Mouse (Mus musculus): ENCODE results near the gene Pde4a. TPM values are rescaled to one million over a fixed set of nuclear protein-coding genes. Genes with fewer than 3 reads are reported as not detected.

Gene Pde4a
- polyA plus RNA-seq, 1 experiment from 2014 or later: 9.4 TPM

DNA sequence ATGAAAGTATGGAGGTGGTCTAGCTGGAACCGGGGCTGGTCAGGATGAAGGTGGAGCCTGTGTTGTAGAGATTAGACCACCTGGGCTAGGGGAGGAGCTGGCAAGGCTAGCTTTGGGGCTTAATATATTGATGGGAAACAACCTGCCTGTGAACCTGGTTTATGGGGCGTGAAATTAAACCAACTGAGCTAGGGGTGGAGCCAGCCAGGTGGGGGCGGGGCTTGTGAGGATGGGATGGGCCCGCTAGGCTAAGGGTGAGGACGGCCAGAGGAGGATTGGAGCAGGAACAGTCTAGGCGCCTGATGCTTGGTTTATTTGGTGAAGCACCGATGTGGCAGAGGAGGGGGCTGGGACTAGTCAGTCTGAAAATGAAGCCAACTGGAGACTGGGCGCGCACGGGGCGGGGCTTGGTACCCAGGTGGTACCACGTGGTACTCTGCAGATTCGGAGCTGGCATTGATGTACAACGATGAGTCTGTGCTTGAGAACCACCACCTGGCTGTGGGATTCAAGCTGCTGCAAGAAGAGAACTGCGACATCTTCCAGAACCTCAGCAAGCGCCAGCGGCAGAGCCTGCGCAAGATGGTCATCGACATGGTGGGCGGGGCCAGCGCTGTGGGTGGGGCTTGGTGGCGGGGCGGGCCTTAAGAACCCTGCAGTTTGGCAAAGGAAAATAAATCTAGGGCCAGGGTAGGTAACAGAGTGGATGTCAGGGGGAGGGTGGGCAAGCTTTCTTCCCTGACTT, 39.2 kb downstream of the Pde4a start:
- Histone ChIP-seq H3K9me3 (replicated peaks) (no peaks in the 10 kb centered on the region), H3K27ac (replicated peaks) (no peak overlapping the region), H3K9ac (no peak overlapping the region; the same call in 1 of the 2 replicates), H3K36me3 (no peaks in the 10 kb centered on the region), H3K27me3 (no peaks in the 10 kb centered on the region), H3K4me3 (replicated peaks) (peak overlapping the region; percentile 47), H3K4me2 (replicated peaks) (peak overlapping the region; percentile 72), H3K4me1 (peaks cover 11% of the 10 kb centered on the region)
- 4% methylated on average over 23 of the region's 23 CpGs for WGBS
- no peak for ATAC-seq (ENCODE audit: insufficient number of reproducible peaks, low FRiP score, low TSS enrichment, low read depth)

GRCm38 (mm10) chr9:21206848-21207247, 41.3 kb downstream of the Pde4a start:
- Histone ChIP-seq H3K9me3 (replicated peaks) (no peaks in the 10 kb centered on the region), H3K4me3 (replicated peaks) (no peak overlapping the region), H3K9ac (no peak overlapping the region), H3K4me1 (peaks cover 11% of the 10 kb centered on the region), H3K27ac (replicated peaks) (no peak overlapping the region), H3K27me3 (no peaks in the 10 kb centered on the region), H3K4me2 (replicated peaks) (no peak overlapping the region), H3K36me3 (0 out of 2 replicates have a peak, but pooled peaks cover 3% of the 10 kb centered on the region)
- 84% methylated on average over 6 of the region's 6 CpGs for WGBS
- ATAC-seq (ENCODE audit: insufficient number of reproducible peaks, low FRiP score, low TSS enrichment, low read depth): no peak

- ATAC-seq (ENCODE audit: insufficient number of reproducible peaks, low FRiP score, low TSS enrichment, low read depth): no peak
- 0 out of 2 replicates have a peak, but pooled peaks cover 3% of the 10 kb centered on the region for H3K36me3 ChIP-seq
- no peaks in the 10 kb centered on the region for H3K9me3 ChIP-seq (replicated peaks)
- H3K4me3 ChIP-seq (replicated peaks): no peak overlapping the region
- no peak overlapping the region for H3K27ac ChIP-seq (replicated peaks)
- no peaks in the 10 kb centered on the region for H3K27me3 ChIP-seq
- no peak overlapping the region for H3K9ac ChIP-seq
- H3K4me2 ChIP-seq (replicated peaks): no peak overlapping the region
- 75% methylated on average over 2 of the region's 2 CpGs for WGBS
- peaks cover 11% of the 10 kb centered on the region for H3K4me1 ChIP-seq
These were observed 43.1 kb downstream of the Pde4a start for GRCm38 (mm10) chr9:21208626-21209025.

DNA sequence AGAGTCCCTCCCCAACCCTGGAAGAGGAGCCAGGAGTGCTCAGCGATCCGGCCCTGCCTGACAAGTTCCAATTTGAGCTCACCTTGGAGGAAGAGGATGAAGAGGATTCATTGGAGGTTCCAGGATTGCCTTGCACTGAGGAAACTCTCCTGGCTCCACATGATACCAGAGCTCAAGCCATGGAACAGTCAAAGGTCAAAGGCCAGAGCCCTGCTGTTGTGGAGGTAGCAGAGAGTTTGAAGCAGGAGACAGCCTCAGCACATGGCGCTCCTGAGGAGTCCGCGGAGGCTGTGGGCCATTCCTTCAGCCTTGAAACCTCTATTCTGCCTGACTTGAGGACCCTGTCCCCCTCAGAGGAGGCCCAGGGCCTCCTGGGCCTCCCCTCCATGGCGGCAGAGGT, 45.3 kb downstream of the Pde4a start:
- WGBS: 72% methylated on average over 6 of the region's 6 CpGs

GRCm38 (mm10) chr9:21211624-21212023, 46.1 kb downstream of the Pde4a start:
- ATAC-seq (ENCODE audit: insufficient number of reproducible peaks, low FRiP score, low TSS enrichment, low read depth): no peak
- Histone ChIP-seq H3K4me1 (no peaks in the 10 kb centered on the region), H3K4me3 (replicated peaks) (no peak overlapping the region), H3K9ac (no peak overlapping the region), H3K27ac (replicated peaks) (no peak overlapping the region), H3K4me2 (replicated peaks) (no peak overlapping the region), H3K27me3 (no peaks in the 10 kb centered on the region), H3K36me3 (0 out of 2 replicates have a peak, but pooled peaks cover 3% of the 10 kb centered on the region), H3K9me3 (replicated peaks) (no peaks in the 10 kb centered on the region)
- WGBS: 85% methylated on average over 7 of the region's 7 CpGs

More for the DNA sequence above, 45.3 kb downstream of the Pde4a start:
- Histone ChIP-seq H3K9me3 (replicated peaks) (no peaks in the 10 kb centered on the region), H3K4me2 (replicated peaks) (no peak overlapping the region), H3K4me1 (no peaks in the 10 kb centered on the region), H3K9ac (no peak overlapping the region), H3K27ac (replicated peaks) (no peak overlapping the region), H3K36me3 (0 out of 2 replicates have a peak, but pooled peaks cover 3% of the 10 kb centered on the region), H3K4me3 (replicated peaks) (no peak overlapping the region), H3K27me3 (no peaks in the 10 kb centered on the region)
- no peak for ATAC-seq (ENCODE audit: insufficient number of reproducible peaks, low FRiP score, low TSS enrichment, low read depth)

DNA sequence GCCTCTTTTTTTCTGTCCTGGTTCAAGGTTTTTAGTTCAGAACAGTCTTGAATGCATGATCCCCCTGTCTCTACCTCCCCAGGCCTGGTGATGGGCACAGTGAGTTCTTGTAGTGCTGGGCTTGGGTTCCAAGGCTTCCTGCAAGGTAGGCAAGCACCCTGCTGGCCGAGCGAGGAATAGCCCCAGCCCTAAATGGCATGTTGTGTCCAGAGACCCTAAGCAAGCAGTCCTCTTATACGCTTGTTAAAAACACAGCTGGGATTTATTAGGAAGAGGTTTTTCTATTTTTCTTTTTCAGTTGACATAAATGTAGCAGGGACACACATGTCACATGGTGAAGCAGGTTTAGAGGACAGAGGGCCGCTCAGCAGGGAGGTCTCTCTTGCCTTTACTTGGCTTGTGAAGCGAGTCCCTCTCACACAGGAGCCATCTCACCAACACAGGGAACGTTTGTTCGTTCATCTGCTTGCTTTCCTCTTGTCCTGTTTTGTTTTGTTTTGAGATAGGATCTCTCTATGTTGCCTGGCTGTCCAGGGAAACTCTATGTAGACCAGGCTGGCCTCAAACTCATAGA, 48.2 kb downstream of the Pde4a start:
- Histone ChIP-seq H3K27ac (replicated peaks) (no peak overlapping the region), H3K4me2 (replicated peaks) (no peak overlapping the region), H3K9ac (no peak overlapping the region), H3K27me3 (no peaks in the 10 kb centered on the region), H3K4me1 (no peaks in the 10 kb centered on the region), H3K9me3 (replicated peaks) (no peaks in the 10 kb centered on the region), H3K4me3 (replicated peaks) (no peak overlapping the region), H3K36me3 (0 out of 2 replicates have a peak, but pooled peaks cover 3% of the 10 kb centered on the region)
- 21% methylated on average over 7 of the region's 7 CpGs for WGBS
- ATAC-seq (ENCODE audit: insufficient number of reproducible peaks, low FRiP score, low TSS enrichment, low read depth): no peak

GRCm38 (mm10) chr9:21216050-21216841, 50.7 kb downstream of the Pde4a start:
- Histone ChIP-seq H3K4me3 (replicated peaks) (no peak overlapping the region), H3K9me3 (replicated peaks) (no peaks in the 10 kb centered on the region), H3K27me3 (no peaks in the 10 kb centered on the region), H3K4me1 (peaks cover 6% of the 10 kb centered on the region), H3K27ac (replicated peaks) (no peak overlapping the region), H3K36me3 (no peaks in the 10 kb centered on the region), H3K4me2 (replicated peaks) (no peak overlapping the region), H3K9ac (no peak overlapping the region)
- no peak for ATAC-seq (ENCODE audit: insufficient number of reproducible peaks, low FRiP score, low TSS enrichment, low read depth)
- 62% methylated on average over 25 of the region's 25 CpGs for WGBS

- no peak overlapping the region for H3K4me3 ChIP-seq (replicated peaks)
- no peaks in the 10 kb centered on the region for H3K27me3 ChIP-seq
- ATAC-seq (ENCODE audit: insufficient number of reproducible peaks, low FRiP score, low TSS enrichment, low read depth): no peak
- 60% methylated on average over 3 of the region's 3 CpGs for WGBS
- no peaks in the 10 kb centered on the region for H3K36me3 ChIP-seq
- H3K9ac ChIP-seq: no peak overlapping the region
- H3K9me3 ChIP-seq (replicated peaks): no peaks in the 10 kb centered on the region
- H3K27ac ChIP-seq (replicated peaks): no peak overlapping the region
- peaks cover 7% of the 10 kb centered on the region for H3K4me1 ChIP-seq
- no peak overlapping the region for H3K4me2 ChIP-seq (replicated peaks)
These were observed 54.3 kb downstream of the Pde4a start for GRCm38 (mm10) chr9:21219820-21220219.

DNA sequence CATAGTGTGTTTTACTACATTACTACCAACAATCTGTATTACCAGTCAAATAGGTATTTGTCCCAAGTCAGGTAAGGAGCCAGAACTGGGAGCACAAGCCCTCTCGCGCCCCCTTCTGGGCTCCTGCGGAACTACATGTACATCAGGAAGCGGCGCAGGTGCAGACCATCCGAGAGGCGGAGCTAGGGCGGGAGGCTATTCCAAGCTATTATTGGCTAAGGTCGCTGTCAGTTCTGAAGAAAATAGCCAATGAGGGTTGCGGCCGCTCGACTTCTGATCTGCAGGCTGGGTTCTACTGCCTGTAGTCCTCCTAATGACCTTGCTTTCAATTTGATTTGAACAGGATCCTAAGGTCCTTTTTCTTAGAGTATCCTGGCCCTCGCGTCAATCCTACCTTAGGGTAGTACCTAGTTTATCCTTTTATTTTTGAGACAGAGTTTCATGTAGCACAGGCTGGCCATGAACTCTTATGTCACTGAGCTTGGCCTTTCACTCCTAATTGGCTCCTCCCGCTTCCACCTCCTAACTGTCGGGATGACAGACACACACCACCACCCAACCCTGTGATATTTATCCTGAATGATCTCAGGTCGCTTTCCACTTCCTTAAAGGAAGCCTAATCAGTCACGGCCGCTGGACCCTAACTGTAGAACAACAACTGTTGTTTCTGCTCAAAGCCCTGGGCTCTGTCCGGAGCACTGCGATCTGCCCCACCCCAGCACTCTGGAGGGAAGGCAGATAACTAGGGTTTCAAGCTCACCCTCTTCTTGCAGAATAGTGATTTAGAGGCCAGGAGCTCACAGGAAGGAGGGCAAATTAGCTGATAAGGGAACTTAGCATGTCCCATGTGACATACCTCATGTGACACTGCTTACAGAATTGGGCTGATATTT, 55.2 kb downstream of the Pde4a start:
- no peaks in the 10 kb centered on the region for H3K27me3 ChIP-seq
- H3K27ac ChIP-seq (replicated peaks): no peak overlapping the region
- H3K4me3 ChIP-seq (replicated peaks): peak overlapping the region; percentile 24
- no peak overlapping the region for H3K9ac ChIP-seq
- peak overlapping the region; percentile 40 for H3K4me2 ChIP-seq (replicated peaks)
- peaks cover 14% of the 10 kb centered on the region for H3K4me1 ChIP-seq
- ATAC-seq (ENCODE audit: insufficient number of reproducible peaks, low FRiP score, low TSS enrichment, low read depth): peak; percentile 77
- H3K36me3 ChIP-seq: no peaks in the 10 kb centered on the region
- no peaks in the 10 kb centered on the region for H3K9me3 ChIP-seq (replicated peaks)
- 11% methylated on average over 21 of the region's 21 CpGs for WGBS

DNA sequence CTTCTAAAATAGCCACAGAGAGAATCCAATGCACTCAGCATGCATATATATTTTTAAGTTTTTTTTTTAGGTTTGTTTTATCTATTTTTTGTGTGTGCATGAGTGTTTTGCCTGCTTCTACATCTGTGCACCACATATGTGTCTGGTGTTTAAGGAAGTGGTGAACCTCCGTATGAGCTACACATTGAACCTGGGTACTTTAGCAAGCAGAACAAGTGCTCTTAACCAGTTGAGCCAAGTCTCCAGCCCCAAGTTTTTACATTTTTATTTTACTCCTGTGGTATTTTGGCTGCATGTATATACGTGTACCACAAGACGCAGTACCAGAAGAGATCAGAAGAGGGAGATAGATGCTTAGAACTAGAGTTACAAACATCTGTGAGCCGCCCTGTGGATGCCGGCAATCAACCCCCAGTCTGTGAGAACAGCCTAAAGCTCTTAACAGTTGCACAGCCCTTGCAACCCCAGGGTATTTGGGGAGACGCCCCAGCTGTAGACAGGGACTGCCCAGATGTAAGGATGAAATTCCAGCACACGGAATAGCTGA, 55.9 kb downstream of the Pde4a start:
- Histone ChIP-seq H3K9ac (no peak overlapping the region), H3K4me2 (replicated peaks) (no peak overlapping the region), H3K4me3 (replicated peaks) (no peak overlapping the region), H3K36me3 (no peaks in the 10 kb centered on the region), H3K27me3 (no peaks in the 10 kb centered on the region), H3K4me1 (peaks cover 14% of the 10 kb centered on the region), H3K9me3 (replicated peaks) (no peaks in the 10 kb centered on the region), H3K27ac (replicated peaks) (no peak overlapping the region)
- no peak for ATAC-seq (ENCODE audit: insufficient number of reproducible peaks, low FRiP score, low TSS enrichment, low read depth)
- 11% methylated on average over 7 of the region's 7 CpGs for WGBS
